Mouse (Mus musculus): Measurements from ENCODE around the gene Ccdc122. TPM values are rescaled to one million over a fixed set of nuclear protein-coding genes. Genes with fewer than 3 reads are reported as not detected.
"Not testable (repeated sequence)": the region's sequence is repeated elsewhere in the genome, so short reads cannot be mapped to it uniquely, and the experiment has no call there.

Gene Ccdc122
- polyA plus RNA-seq, 1 experiment: 2.2 TPM

DNA sequence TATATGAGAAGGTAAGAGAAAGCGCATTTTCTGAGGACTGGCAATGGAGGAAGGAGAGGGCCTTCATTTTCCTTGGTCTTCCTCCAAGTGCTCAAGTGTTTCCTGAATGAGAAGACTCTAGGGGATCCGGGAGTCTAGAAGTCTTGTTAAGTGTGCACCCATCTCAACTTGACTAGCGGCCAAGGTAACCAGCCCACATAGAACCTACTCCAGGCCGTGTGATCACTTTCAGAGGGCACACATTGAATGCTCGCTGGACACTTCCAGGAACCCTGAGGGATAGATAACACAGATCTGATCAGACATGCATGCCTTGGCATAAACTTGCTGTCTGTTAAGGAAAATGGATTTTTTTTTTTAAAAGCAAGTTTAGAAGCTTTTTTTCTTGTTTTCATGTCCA lies 758 bp downstream of the Ccdc122 start:
- Histone ChIP-seq H3K27ac (ENCODE audit: insufficient read depth, low read length) (no peak overlapping the region), H3K4me3 (replicated peaks; ENCODE audit: insufficient read depth, low read depth, low read length) (no peak overlapping the region), H3K4me1 (ENCODE audit: control insufficient read depth, insufficient read depth, low read length) (no peaks in the 10 kb centered on the region), H3K27me3 (ENCODE audit: control insufficient read depth, insufficient read depth, low read length) (no peaks in the 10 kb centered on the region; the same call in 1 of the 2 replicates)
- DNase-seq: no peak
- 67% methylated on average over 5 of the region's 5 CpGs for WGBS
- TF ChIP-seq CTCF (IDR thresholded peaks at IDR 0.05; ENCODE audit: borderline replicate concordance, insufficient read depth, low read depth, low read length) (no peak), POLR2A (IDR thresholded peaks at IDR 0.05; ENCODE audit: borderline replicate concordance, insufficient read depth, low read length) (no peak)

DNA sequence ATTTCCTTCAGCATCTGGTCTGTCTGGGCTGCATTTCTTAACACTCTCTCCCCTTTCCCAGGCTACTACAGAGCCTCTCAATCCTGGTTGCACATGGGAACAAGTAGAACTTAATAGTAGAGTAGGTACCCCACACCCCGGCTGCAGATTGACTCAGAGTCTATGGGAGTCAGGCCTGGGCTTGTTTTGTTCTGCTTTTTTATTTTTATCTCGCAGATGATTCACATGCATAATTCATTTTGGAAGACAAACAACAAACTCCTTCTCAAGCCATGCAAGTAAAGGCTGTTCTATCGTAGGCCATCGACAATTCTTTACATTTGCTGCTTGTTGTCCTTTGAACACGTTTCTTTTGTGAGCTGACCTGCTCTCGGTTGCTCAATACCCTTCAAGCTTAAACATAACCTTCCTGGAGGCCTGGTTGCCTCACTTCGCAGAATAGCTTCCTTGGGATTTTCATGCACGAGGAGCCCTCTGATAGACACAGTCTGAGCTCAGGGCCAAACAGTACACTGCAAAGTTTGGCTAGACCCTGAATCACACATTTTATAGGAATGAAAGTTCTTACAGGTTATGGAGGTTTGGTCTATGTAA lies 1.4 kb downstream of the Ccdc122 start:
- DNase-seq: no peak
- H3K27ac ChIP-seq (ENCODE audit: insufficient read depth, low read length): no peak overlapping the region
- no peaks in the 10 kb centered on the region for H3K4me1 ChIP-seq (ENCODE audit: control insufficient read depth, insufficient read depth, low read length)
- TF ChIP-seq POLR2A (IDR thresholded peaks at IDR 0.05; ENCODE audit: borderline replicate concordance, insufficient read depth, low read length) (no peak), CTCF (IDR thresholded peaks at IDR 0.05; ENCODE audit: borderline replicate concordance, insufficient read depth, low read depth, low read length) (no peak)
- whole genome bisulfite sequencing: 83% methylated on average over 8 of the region's 8 CpGs
- H3K4me3 ChIP-seq (replicated peaks; ENCODE audit: insufficient read depth, low read depth, low read length): no peak overlapping the region
- no peaks in the 10 kb centered on the region; the same call in 1 of the 2 replicates for H3K27me3 ChIP-seq (ENCODE audit: control insufficient read depth, insufficient read depth, low read length)

DNA sequence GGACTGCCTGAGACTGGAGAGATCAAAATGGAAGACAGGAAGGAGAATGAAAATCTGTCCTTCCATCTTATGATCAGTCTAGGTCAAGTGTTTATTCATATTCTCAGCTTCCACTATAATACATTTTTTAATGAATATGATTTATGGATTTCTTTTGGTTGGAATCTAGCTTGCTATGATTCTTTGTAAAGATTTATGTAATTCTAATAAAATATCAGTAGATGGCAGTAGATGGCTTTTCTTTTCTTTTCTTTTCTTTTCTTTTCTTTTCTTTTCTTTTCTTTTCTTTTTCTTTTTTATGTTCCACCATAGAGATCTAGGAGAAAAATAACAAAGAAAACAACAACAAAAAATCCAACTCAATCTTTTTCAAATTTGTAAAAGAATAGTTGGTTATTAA lies 16.7 kb downstream of the Ccdc122 start:
- DNase-seq: no peak
- no peak overlapping the region for H3K4me3 ChIP-seq (replicated peaks; ENCODE audit: insufficient read depth, low read depth, low read length)
- no peaks in the 10 kb centered on the region for H3K4me1 ChIP-seq (ENCODE audit: control insufficient read depth, insufficient read depth, low read length)
- H3K27me3 ChIP-seq (ENCODE audit: control insufficient read depth, insufficient read depth, low read length): no peaks in the 10 kb centered on the region
- TF ChIP-seq POLR2A (IDR thresholded peaks at IDR 0.05; ENCODE audit: borderline replicate concordance, insufficient read depth, low read length) (no peak), CTCF (IDR thresholded peaks at IDR 0.05; ENCODE audit: borderline replicate concordance, insufficient read depth, low read depth, low read length) (no peak)
- H3K27ac ChIP-seq (ENCODE audit: insufficient read depth, low read length): no peak overlapping the region

DNA sequence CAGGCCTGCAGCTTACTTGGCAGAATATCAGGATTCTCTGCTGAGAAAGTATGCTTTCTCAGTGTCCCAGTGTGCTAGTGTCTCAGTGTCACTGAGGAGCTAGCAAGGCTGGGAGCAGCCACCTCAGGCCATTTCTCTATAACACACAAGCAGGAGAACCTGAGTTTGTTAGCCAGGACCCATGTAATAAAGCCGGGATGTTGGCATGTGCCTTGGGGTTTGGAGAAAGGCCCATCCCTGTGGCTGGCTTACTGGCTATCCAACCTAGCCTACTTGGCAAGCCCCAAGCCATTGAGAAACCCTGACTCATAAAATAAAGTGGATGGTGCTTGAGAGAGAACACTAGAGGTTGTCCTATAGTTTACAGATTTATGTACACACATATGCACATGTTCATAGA lies 32.8 kb downstream of the Ccdc122 start:
- TF ChIP-seq POLR2A (IDR thresholded peaks at IDR 0.05; ENCODE audit: borderline replicate concordance, insufficient read depth, low read length): no peak
- TF ChIP-seq CTCF (IDR thresholded peaks at IDR 0.05; ENCODE audit: borderline replicate concordance, insufficient read depth, low read depth, low read length): no peak
- H3K4me1 ChIP-seq (ENCODE audit: control insufficient read depth, insufficient read depth, low read length): no peaks in the 10 kb centered on the region
- no peak for DNase-seq
- H3K27ac ChIP-seq (ENCODE audit: insufficient read depth, low read length): no peak overlapping the region
- WGBS: 3% methylated on average over 1 of the region's 1 CpGs
- H3K27me3 ChIP-seq (ENCODE audit: control insufficient read depth, insufficient read depth, low read length): no peaks in the 10 kb centered on the region
- H3K4me3 ChIP-seq (replicated peaks; ENCODE audit: insufficient read depth, low read depth, low read length): no peak overlapping the region

DNA sequence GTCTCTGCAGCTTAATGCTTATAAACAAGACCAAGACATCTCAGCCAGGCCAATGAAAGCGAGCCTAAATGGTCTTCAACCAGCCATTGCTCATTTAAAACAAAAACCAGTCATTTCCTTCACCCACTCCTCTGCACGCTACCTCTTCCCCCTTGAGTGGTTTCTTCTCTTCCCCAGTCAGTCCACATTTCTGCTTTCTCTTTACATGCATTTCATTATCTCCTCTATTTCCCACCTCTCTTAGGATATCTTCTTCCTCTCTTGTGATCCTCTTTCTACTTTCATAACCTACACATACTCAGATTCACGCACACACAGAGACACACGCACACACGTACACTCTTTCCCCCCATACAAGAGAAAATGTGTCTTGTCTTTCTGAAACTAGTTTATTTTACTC lies 44.7 kb downstream of the Ccdc122 start:
- H3K4me3 ChIP-seq (replicated peaks; ENCODE audit: insufficient read depth, low read depth, low read length): no peak overlapping the region
- no peak overlapping the region for H3K27ac ChIP-seq (ENCODE audit: insufficient read depth, low read length)
- DNase-seq: no peak
- no peaks in the 10 kb centered on the region for H3K4me1 ChIP-seq (ENCODE audit: control insufficient read depth, insufficient read depth, low read length)
- H3K27me3 ChIP-seq (ENCODE audit: control insufficient read depth, insufficient read depth, low read length): no peaks in the 10 kb centered on the region
- WGBS: 92% methylated on average over 5 of the region's 5 CpGs
- no peak for TF ChIP-seq POLR2A (IDR thresholded peaks at IDR 0.05; ENCODE audit: borderline replicate concordance, insufficient read depth, low read length)
- no peak for TF ChIP-seq CTCF (IDR thresholded peaks at IDR 0.05; ENCODE audit: borderline replicate concordance, insufficient read depth, low read depth, low read length)

DNA sequence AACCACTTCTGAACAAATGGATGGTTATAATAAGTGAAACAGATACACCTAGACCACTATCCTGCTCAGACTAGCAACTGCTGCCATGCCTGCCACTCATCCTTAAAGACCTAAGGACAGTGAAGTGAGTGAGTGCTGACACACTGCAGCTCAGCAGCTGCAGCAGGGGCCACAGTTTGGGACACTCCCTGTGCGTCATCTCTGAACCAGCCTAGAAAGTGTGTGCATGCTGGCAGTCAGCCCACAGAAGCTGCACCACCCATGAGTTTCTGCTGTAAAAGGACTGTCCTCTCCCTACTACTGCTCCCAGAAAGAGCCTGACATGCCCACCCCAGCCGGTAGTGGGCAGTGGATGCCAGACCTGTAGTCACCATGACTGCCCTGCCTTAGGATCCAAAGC lies 63.7 kb downstream of the Ccdc122 start:
- no peak overlapping the region for H3K27ac ChIP-seq (ENCODE audit: insufficient read depth, low read length)
- H3K4me1 ChIP-seq (ENCODE audit: control insufficient read depth, insufficient read depth, low read length): no peaks in the 10 kb centered on the region
- H3K4me3 ChIP-seq (replicated peaks; ENCODE audit: insufficient read depth, low read depth, low read length): no peak overlapping the region
- TF ChIP-seq CTCF (IDR thresholded peaks at IDR 0.05; ENCODE audit: borderline replicate concordance, insufficient read depth, low read depth, low read length): no peak
- TF ChIP-seq POLR2A (IDR thresholded peaks at IDR 0.05; ENCODE audit: borderline replicate concordance, insufficient read depth, low read length): no peak
- WGBS: 37% methylated on average over 2 of the region's 2 CpGs
- no peak for DNase-seq
- H3K27me3 ChIP-seq (ENCODE audit: control insufficient read depth, insufficient read depth, low read length): no peaks in the 10 kb centered on the region

DNA sequence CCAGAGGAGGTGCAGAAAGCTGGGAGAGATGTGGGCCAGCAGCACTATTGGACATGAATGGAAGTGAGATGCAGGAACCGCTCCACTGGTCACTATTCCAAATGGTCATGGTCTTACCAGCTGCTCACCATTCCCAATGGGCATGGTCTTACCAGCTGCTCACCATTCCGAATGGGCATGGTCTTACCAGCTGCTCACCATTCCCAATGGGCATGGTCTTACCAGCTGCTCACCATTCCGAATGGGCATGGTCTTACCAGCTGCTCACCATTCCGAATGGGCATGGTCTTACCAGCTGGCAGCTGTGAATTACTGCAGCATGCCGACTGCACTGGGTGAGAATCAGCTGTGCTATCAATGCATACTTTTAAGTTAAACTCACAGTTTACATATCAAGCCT lies 74.0 kb downstream of the Ccdc122 start:
- H3K4me1 ChIP-seq (ENCODE audit: control insufficient read depth, insufficient read depth, low read length); H3K27me3 ChIP-seq (ENCODE audit: control insufficient read depth, insufficient read depth, low read length); H3K27ac ChIP-seq (ENCODE audit: insufficient read depth, low read length); H3K4me3 ChIP-seq (replicated peaks; ENCODE audit: insufficient read depth, low read depth, low read length); DNase-seq: not testable (repeated sequence)
- 31% methylated on average over 5 of the region's 5 CpGs for WGBS

DNA sequence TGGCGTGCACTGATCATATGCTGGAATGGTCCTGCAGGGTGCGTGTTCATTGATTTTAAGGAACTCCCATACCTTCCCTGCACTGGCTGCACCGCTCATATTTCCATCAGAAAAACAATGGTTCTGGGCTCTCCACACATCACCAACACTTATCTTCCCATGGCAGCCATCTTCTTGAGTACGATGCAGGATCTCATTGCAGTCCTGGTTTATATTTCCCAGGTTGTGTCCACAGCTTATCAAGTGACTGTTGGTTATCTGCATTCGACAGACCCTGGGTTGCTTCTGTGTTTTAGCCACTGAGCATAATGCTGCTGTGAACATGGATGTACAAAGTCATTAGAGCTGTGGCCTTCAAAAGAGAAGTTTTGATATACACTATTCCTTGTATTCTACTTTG lies 94.0 kb downstream of the Ccdc122 start:
- no peak for DNase-seq
- no peak overlapping the region for H3K27ac ChIP-seq (ENCODE audit: insufficient read depth, low read length)
- TF ChIP-seq POLR2A (IDR thresholded peaks at IDR 0.05; ENCODE audit: borderline replicate concordance, insufficient read depth, low read length) (no peak), CTCF (IDR thresholded peaks at IDR 0.05; ENCODE audit: borderline replicate concordance, insufficient read depth, low read depth, low read length) (no peak)
- no peaks in the 10 kb centered on the region for H3K4me1 ChIP-seq (ENCODE audit: control insufficient read depth, insufficient read depth, low read length)
- H3K4me3 ChIP-seq (replicated peaks; ENCODE audit: insufficient read depth, low read depth, low read length): no peak overlapping the region
- no peaks in the 10 kb centered on the region for H3K27me3 ChIP-seq (ENCODE audit: control insufficient read depth, insufficient read depth, low read length)
- 94% methylated on average over 5 of the region's 5 CpGs for WGBS
